Mouse (Mus musculus) lung, adult 2 months (tissue): ENCODE measurements around the gene Myh3. TPM values are rescaled to one million over a fixed set of nuclear protein-coding genes. Genes with fewer than 3 reads are reported as not detected.

Source experiments
- DNase-seq: peaks from one replicate; pipeline ENCODE4 v3.0.0; 2022
- H3K4me1 ChIP-seq: fragments of 200-500 bp; 2 replicates; pipeline ENCODE4 v1.6.1; 2011; ENCODE audit warnings: low read length; ENCODE audit not compliant: control insufficient read depth, insufficient read depth
- H3K4me3 ChIP-seq: fragments of 200-500 bp; replicated peaks from 2 replicates; pipeline ENCODE3; 2011; ENCODE audit warnings: low read depth, mild to moderate bottlenecking, control low read depth, low read length; ENCODE audit errors: extremely low read depth
- CTCF ChIP-seq: fragments of 200-500 bp; IDR thresholded peaks from 2 replicates; pipeline ENCODE4 v1.5.1; 2011; ENCODE audit warnings: mild to moderate bottlenecking, low read length, control low read depth; ENCODE audit not compliant: insufficient read depth
- POLR2A ChIP-seq: fragments of 200-500 bp; IDR thresholded peaks from 2 replicates; pipeline ENCODE4 v1.6.1; 2011; ENCODE audit warnings: low read depth, mild to moderate bottlenecking, control low read depth, low read length, borderline replicate concordance; ENCODE audit errors: extremely low read depth
- WGBS: fragments of 180-500 bp; shearing (Covaris S2); methylation state at CpG from one replicate; pipeline ENCODE4 v1.1.7; 2018; 5-methylcytosine and 5-hydroxymethylcytosine counted together
- polyA plus RNA-seq: library from polyadenylated mRNA; depleted of rRNA; stranded (reverse); fragments of >200 nt; gene quantifications from 2 replicates; pipeline ENCODE4 v1.2.3, GENCODE M21; 2012

Gene Myh3
- polyA plus RNA-seq, 1 experiment: 0.08 TPM

- TF ChIP-seq POLR2A: no peak
- TF ChIP-seq CTCF: no peak
- H3K4me1 ChIP-seq: no peaks in the 10 kb centered on the region
- no peak for DNase-seq
- WGBS: 64% methylated on average over 8 of the region's 8 CpGs
- no peak overlapping the region for H3K4me3 ChIP-seq
Measured at GRCm38 (mm10) chr11:67139556-67139955, 61.5 kb downstream of the Myh3 start.

- 51% methylated on average over 5 of the region's 5 CpGs for WGBS
- DNase-seq: no peak
- H3K4me3 ChIP-seq: no peak overlapping the region
- no peaks in the 10 kb centered on the region for H3K4me1 ChIP-seq
- TF ChIP-seq CTCF (no peak), POLR2A (no peak)
Measured at GRCm38 (mm10) chr11:67140175-67140574, 62.1 kb downstream of the Myh3 start.

DNA sequence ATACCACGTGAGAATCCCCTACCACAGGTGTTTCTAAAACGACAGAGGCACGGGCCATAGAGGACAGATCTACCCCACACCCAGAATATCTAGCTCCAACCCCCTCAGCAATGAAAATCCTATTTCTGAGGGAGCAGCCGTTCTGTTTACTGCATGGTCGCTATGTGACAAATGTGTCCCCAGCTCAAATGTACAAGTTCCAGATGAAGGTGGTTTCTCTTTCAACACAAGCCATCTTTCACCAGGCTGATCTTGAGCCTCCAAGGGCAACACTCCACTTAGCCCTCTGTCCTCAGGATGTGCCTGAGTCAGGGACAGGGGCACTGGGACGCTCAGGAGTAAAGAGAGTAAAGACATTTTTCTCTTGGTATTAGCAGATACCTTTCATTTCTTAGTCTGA is 62.9 kb downstream of the Myh3 start:
- WGBS: 55% methylated on average over 6 of the region's 6 CpGs
- H3K4me1 ChIP-seq: no peaks in the 10 kb centered on the region
- no peak overlapping the region for H3K4me3 ChIP-seq
- no peak for DNase-seq
- TF ChIP-seq POLR2A (no peak), CTCF (no peak)

- TF ChIP-seq CTCF: no peak
- TF ChIP-seq POLR2A: no peak
- Histone ChIP-seq H3K4me3 (no peak overlapping the region), H3K4me1 (no peaks in the 10 kb centered on the region)
- 46% methylated on average over 4 of the region's 4 CpGs for WGBS
- DNase-seq: no peak
Measured at GRCm38 (mm10) chr11:67142047-67142446, 63.9 kb downstream of the Myh3 start.

GRCm38 (mm10) chr11:67143065-67143464 is 65.0 kb downstream of the Myh3 start:
- 62% methylated on average over 5 of the region's 5 CpGs for WGBS
- DNase-seq: no peak
- no peak overlapping the region for H3K4me3 ChIP-seq
- no peaks in the 10 kb centered on the region for H3K4me1 ChIP-seq
- no peak for TF ChIP-seq POLR2A
- no peak for TF ChIP-seq CTCF

DNA sequence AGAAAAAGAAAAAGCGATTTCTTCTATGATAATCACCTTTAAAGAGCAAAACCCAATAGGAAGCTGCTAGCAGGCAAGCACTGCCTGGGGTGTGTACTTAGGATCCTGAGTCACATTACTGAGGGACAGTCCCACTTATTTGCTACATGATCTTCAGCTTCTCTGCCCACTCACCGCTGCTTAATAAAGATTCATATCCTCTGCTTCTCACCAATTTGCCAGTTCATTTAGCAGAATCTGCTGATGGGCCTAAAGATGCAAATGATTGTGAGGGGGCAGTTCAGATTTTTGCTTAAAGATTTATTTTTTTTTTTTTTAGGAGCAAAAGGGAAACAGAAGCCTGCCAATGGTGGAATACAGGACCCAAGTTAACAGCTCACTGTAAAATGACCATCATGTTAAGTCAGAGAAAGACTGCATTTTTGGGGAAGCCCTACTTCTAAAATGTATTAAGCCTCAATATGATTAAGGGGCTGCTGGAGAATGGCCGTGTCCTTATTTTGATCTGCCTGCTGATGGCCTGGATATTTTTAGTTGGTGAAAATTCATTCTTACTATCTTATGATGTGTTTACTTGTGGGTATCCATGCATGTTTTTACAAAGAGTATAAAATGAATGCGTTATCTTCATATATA is 65.9 kb downstream of the Myh3 start:
- DNase-seq: no peak
- Histone ChIP-seq H3K4me1 (no peaks in the 10 kb centered on the region), H3K4me3 (no peak overlapping the region)
- WGBS: 87% methylated on average over 4 of the region's 4 CpGs
- TF ChIP-seq POLR2A (no peak), CTCF (no peak)

DNA sequence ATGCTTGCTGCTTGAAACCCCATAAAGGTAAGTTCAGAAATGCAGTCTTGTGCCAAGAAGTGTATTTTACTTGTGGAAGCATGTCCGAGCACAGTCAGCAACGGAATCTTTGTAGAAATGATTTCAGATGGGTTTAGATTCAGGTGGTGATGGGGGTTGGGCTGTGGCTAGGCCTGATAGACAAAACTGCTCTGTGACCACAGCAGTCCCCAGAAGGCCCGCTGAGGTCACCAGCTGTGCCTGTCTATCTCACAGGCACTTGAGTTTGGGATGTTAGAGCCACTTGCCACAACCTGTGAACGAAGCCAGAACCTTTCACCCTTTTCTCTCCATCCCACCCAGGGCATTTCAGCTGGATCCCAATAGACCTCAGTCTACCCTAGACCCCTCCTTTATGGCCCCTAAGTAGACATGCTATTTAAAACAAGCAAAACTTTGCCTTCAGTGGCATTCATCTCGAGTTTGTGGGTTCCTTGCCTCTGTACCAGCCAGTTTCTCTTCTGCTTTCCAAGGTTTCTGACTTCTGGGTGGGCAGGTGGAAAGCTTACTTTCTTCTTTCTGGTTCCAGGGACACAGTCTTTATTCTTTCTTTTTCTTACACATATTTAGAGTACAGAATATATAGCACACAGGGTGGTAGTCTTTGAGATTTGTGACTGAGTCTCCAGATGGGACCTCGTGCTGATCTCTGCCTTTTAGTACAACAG is 66.6 kb downstream of the Myh3 start:
- TF ChIP-seq POLR2A (no peak), CTCF (no peak)
- WGBS: 62% methylated on average over 6 of the region's 6 CpGs
- no peaks in the 10 kb centered on the region for H3K4me1 ChIP-seq

DNA sequence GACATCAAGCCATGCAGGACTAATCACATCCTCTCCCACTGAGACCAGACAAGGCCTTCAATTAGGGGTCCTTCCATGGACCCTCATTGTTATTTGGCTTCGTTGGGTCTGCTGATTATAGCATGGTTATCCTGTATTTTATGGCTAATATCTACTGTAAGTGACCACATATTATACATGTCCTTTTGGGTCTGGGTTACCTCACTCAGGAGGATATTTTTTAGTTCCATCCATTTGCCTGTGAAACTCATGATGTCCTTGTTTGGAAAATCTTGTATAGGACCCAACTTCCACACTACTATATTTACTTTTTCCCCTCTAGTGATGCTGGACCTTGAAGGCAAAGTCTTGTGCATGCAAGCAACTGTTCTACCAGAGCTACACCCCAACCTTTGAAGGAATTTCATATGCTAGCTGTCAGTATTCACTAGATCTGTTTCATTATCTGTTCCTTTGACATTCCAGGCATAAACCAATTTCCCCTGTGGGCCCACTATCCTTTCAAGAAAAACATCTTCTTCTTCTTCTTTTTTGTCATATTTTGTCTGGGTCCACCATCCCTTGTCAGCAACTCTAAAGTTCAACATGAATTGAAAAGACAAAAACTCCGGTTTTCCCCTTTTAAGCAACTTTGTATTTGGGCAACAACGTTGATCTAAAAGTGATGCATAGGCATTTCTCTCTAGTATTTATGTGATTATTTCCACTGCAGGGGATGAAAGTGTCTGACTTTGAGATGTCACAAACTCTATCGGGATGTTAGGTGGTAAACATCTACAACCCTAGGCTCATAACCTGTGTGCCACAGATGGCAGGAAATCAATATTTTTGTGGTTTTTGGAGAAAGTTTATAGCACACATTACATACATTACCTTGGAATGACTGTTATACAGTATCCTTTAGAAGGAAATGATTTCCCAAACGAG is 67.6 kb downstream of the Myh3 start:
- TF ChIP-seq POLR2A (no peak), CTCF (no peak)
- Histone ChIP-seq H3K4me3 (no peak overlapping the region), H3K4me1 (no peaks in the 10 kb centered on the region)
- no peak for DNase-seq
- WGBS: 83% methylated on average over 5 of the region's 5 CpGs

More for the DNA sequence above, 66.6 kb downstream of the Myh3 start:
- no peak overlapping the region for H3K4me3 ChIP-seq
- DNase-seq: no peak
